8 mouse cellular contexts compared by ENCODE assay signal in genomic region chr9:115881137-115881536, GRCm38 (mm10). TPM values are rescaled to one million over a fixed set of nuclear protein-coding genes. Genes with fewer than 3 reads are reported as not detected.
A peak's percentile ranks its signal among the peaks of the same experiment; 100 is the strongest.
DNase-seq lines count a peak whose midpoint lies in the region; ATAC-seq and TF ChIP-seq lines count a peak whose summit lies in the region.

No protein-coding gene starts in this region.

- no peak overlapping the region for H3K27ac ChIP-seq in spleen, adult 2 months (ENCODE audit: insufficient read depth, low read length)
- H3K27ac ChIP-seq in forebrain, embryonic 15.5 days (replicated peaks), result no peak overlapping the region

- 77% methylated on average over 3 of the region's 3 CpGs for WGBS in spleen, adult 2 months
- 93% methylated on average over 3 of the region's 3 CpGs for WGBS in forebrain, embryonic 15.5 days

- ATAC-seq in forebrain, embryonic 15.5 days (replicated peaks), result no peak

- no peaks in the 10 kb centered on the region for H3K4me1 ChIP-seq in spleen, adult 2 months (ENCODE audit: control insufficient read depth, insufficient read depth, insufficient read length)
- H3K4me1 ChIP-seq in forebrain, embryonic 15.5 days, result no peaks in the 10 kb centered on the region

- no peak overlapping the region for H3K9ac ChIP-seq in forebrain, embryonic 15.5 days (replicated peaks)

- peak; percentile 56; the same call in 1 of the 2 replicates for TF ChIP-seq CTCF in spleen, adult 2 months (IDR thresholded peaks at IDR 0.05; ENCODE audit: extremely low read depth, insufficient read depth, insufficient read length, insufficient replicate concordance)

- H3K4me2 ChIP-seq in forebrain, embryonic 15.5 days (replicated peaks), result no peak overlapping the region

- H3K36me3 ChIP-seq in spleen, adult 2 months (ENCODE audit: control insufficient read depth, insufficient read depth, low read length), result no peaks in the 10 kb centered on the region
- no peaks in the 10 kb centered on the region for H3K36me3 ChIP-seq in forebrain, embryonic 15.5 days

- no peak for TF ChIP-seq POLR2A in spleen, adult 2 months (IDR thresholded peaks at IDR 0.05; ENCODE audit: low read depth, low read length)

- no peaks in the 10 kb centered on the region for H3K27me3 ChIP-seq in spleen, adult 2 months (ENCODE audit: control insufficient read depth, insufficient read depth, low read length)
- no peaks in the 10 kb centered on the region for H3K27me3 ChIP-seq in forebrain, embryonic 15.5 days

- intact Hi-C loops in heart, postnatal 14 days (cut with DNase I), result loop anchor here (5.0 kb wide), 1 partner anchor 169 kb away; no protein-coding TSS in a partner anchor

- H3K9me3 ChIP-seq in forebrain, embryonic 15.5 days, result no peaks in the 10 kb centered on the region

- DNase-seq in gastrocnemius, postnatal 10 days, result peak; percentile 28
- DNase-seq in gastrocnemius, adult 8-10 months (ENCODE audit: low spot score in 2 of 2), result no peak
- DNase-seq in spleen, adult 2 months (ENCODE audit: low read depth in 1 of 2, low spot score in 2 of 2), result peak in 1 of 2 experiments; percentile 31
- no peak for DNase-seq in spleen, postnatal 4 days (ENCODE audit: low spot score in 2 of 2)
- peak; percentile 33 to 36 for DNase-seq in heart, postnatal 14 days
- peak; percentile 26 for DNase-seq in thymus, postnatal 0 days (ENCODE audit: low spot score)
- DNase-seq in cerebellum, adult 11-12 months, result no peak

- H3K4me3 ChIP-seq in spleen, adult 2 months (ENCODE audit: extremely low read depth, insufficient read depth, insufficient read length), result no peak overlapping the region
- H3K4me3 ChIP-seq in forebrain, embryonic 15.5 days, result no peak overlapping the region

RNA-seq across cellular contexts. Expression of gene Gadl1, which starts 28.1 kb away (rescaled TPM):
- total RNA-seq in gastrocnemius, postnatal 10 days (2021), result 10 to 100 TPM; 33.7 to 41.2 TPM
- 1 to 10 TPM; 1.6 to 6.2 (median 4.0) TPM for total RNA-seq in gastrocnemius, adult 8-10 months (2022)
- polyA plus RNA-seq in spleen, adult 2 months (2012; rRNA removed), result not detected in 2 replicates
- under 1 TPM in 1 of 2 experiments, not detected in 1; 0.10 TPM for total RNA-seq in heart, postnatal 14 days (2021)
- 0.36 and 0.59 TPM in 2 replicates for polyA plus RNA-seq in thymus, postnatal 0 days (2015; fragmentation: Nextera tagmentation; extraction: Ambion mirVana)
- 0.25 and 0.28 TPM in 2 replicates for polyA plus RNA-seq in forebrain, embryonic 15.5 days (2015; fragmentation: Nextera tagmentation; extraction: Ambion mirVana)

Comparison
In these comparisons a context has a peak if more than half of its experiments do, and no peak if none do; other contexts are left out.
1. DNase-seq: peak in gastrocnemius, postnatal 10 days (single experiment), heart, postnatal 14 days (2 of 2) and thymus, postnatal 0 days (single experiment); none in gastrocnemius, adult 8-10 months (0 of 2), spleen, postnatal 4 days (0 of 2) and cerebellum, adult 11-12 months (single experiment).
2. RNA of gene Gadl1, which starts 28.1 kb away (total RNA-seq): 33.7 to 41.2 TPM in gastrocnemius, postnatal 10 days; 1.6 to 6.2 TPM in gastrocnemius, adult 8-10 months and 0.10 TPM in heart, postnatal 14 days; every median in the first group is over 4 times any median in the second.